ENCODE assay signal across 18 mouse cellular contexts in genomic region chr6:34906661-34907060, GRCm38 (mm10). TPM values are rescaled to one million over a fixed set of nuclear protein-coding genes. Genes with fewer than 3 reads are reported as not detected.
A peak's percentile ranks its signal among the peaks of the same experiment; 100 is the strongest.
DNase-seq lines count a peak whose midpoint lies in the region; ATAC-seq and TF ChIP-seq lines count a peak whose summit lies in the region.
"Had no signal": no experiment of that assay in that cellular context is flagged by ENCODE, and none has a peak within 500 bp of the region (broad histone marks: within the 10 kb centered on the region; RNA-seq: fewer than 3 reads in every experiment).

No protein-coding gene starts in this region.

- no peak overlapping the region for H3K4me3 ChIP-seq in kidney, embryonic 15.5 days (replicated peaks)
- no peak overlapping the region for H3K4me3 ChIP-seq in cortical plate, adult 2 months (ENCODE audit: insufficient read depth, low read length)
- H3K4me3 ChIP-seq in liver, embryonic 13.5 days (replicated peaks), result peak overlapping the region; percentile 45
- H3K4me3 ChIP-seq: hindbrain, embryonic 15.5 days; limb, embryonic 13.5 days had no signal

- H3K27me3 ChIP-seq in kidney, embryonic 15.5 days, result no peaks in the 10 kb centered on the region
- no peaks in the 10 kb centered on the region for H3K27me3 ChIP-seq in liver, embryonic 13.5 days
- H3K27me3 ChIP-seq: hindbrain, embryonic 15.5 days; limb, embryonic 13.5 days had no signal

- 86% methylated on average over 4 of the region's 4 CpGs for WGBS in kidney, embryonic 15.5 days
- 82% methylated on average over 4 of the region's 4 CpGs for WGBS in liver, embryonic 13.5 days (ENCODE audit: insufficient replicate concordance)

- H3K4me1 ChIP-seq in kidney, embryonic 15.5 days, result peaks cover 37% of the 10 kb centered on the region
- H3K4me1 ChIP-seq in cortical plate, adult 2 months (ENCODE audit: control insufficient read depth, insufficient read depth, low read length), result peaks cover 13% of the 10 kb centered on the region; the same call in 1 of the 2 replicates
- peaks cover 88% of the 10 kb centered on the region for H3K4me1 ChIP-seq in liver, embryonic 13.5 days (replicated peaks)

- no peak for ATAC-seq in kidney, embryonic 15.5 days (replicated peaks; ENCODE audit: low FRiP score)
- no peak for ATAC-seq in liver, embryonic 13.5 days (ENCODE audit: low read depth)

- no peak overlapping the region for H3K9ac ChIP-seq in kidney, embryonic 15.5 days
- peak overlapping the region; percentile 60 for H3K9ac ChIP-seq in liver, embryonic 13.5 days
- H3K9ac ChIP-seq: hindbrain, embryonic 15.5 days; limb, embryonic 13.5 days had no signal

- H3K36me3 ChIP-seq in kidney, embryonic 15.5 days, result peaks cover 60% of the 10 kb centered on the region
- peaks cover 72% of the 10 kb centered on the region for H3K36me3 ChIP-seq in liver, embryonic 13.5 days

- no peak overlapping the region for H3K27ac ChIP-seq in kidney, embryonic 15.5 days
- peak overlapping the region; percentile 83 for H3K27ac ChIP-seq in cortical plate, adult 2 months (ENCODE audit: insufficient read depth, low read length)
- peak overlapping the region; percentile 99 for H3K27ac ChIP-seq in liver, embryonic 13.5 days
- H3K27ac ChIP-seq: hindbrain, embryonic 15.5 days; limb, embryonic 13.5 days had no signal

- H3K4me2 ChIP-seq in kidney, embryonic 15.5 days, result no peak overlapping the region
- H3K4me2 ChIP-seq in liver, embryonic 13.5 days, result peak overlapping the region; percentile 83
- H3K4me2 ChIP-seq: hindbrain, embryonic 15.5 days; limb, embryonic 13.5 days had no signal

- TF ChIP-seq CTCF in cortical plate, adult 2 months (IDR thresholded peaks at IDR 0.05; ENCODE audit: extremely low read depth, insufficient read depth, low read length), result no peak

- TF ChIP-seq POLR2A in cortical plate, adult 2 months (IDR thresholded peaks at IDR 0.05; ENCODE audit: extremely low read depth, insufficient read depth, low read length), result no peak

- H3K9me3 ChIP-seq in kidney, embryonic 15.5 days (replicated peaks), result no peaks in the 10 kb centered on the region
- H3K9me3 ChIP-seq in liver, embryonic 13.5 days (replicated peaks), result no peaks in the 10 kb centered on the region
- H3K9me3 ChIP-seq: G1E; hindbrain, embryonic 15.5 days; limb, embryonic 13.5 days had no signal

- DNase-seq in adrenal gland, postnatal 14 days, result peak; percentile 25
- DNase-seq in adrenal gland, postnatal 25 days, result no peak
- peak; percentile 84 to 94 for DNase-seq in kidney, adult 8-10 months
- no peak for DNase-seq in liver, embryonic 13.5 days
- DNase-seq in right cerebral cortex, adult 18-20 months, result no peak
- DNase-seq in natural killer cell, adult 2 months (ENCODE audit: low spot score in 2 of 2), result no peak
- DNase-seq: cerebellum, postnatal 10 days; midbrain, embryonic 14.5 days; spleen, adult 18-20 months had no signal

RNA-seq across cellular contexts. Expression of gene Wdr91, which starts 4.0 kb away (rescaled TPM):
- 25.5 and 29.3 TPM in 2 replicates for total RNA-seq in adrenal gland, postnatal 14 days (2021)
- 12.4 and 16.6 TPM in 2 replicates for total RNA-seq in adrenal gland, postnatal 25 days (2021)
- 9.9 and 11.8 TPM in 2 replicates for polyA plus RNA-seq in kidney, embryonic 15.5 days (2015; fragmentation: Nextera tagmentation; extraction: Ambion mirVana)
- 31.2 and 31.8 TPM in 2 replicates for polyA plus RNA-seq in cortical plate, adult 2 months (2012; rRNA removed)
- 12.3 and 13.8 TPM in 2 replicates for polyA plus RNA-seq in liver, embryonic 13.5 days (2015; fragmentation: Nextera tagmentation; extraction: Ambion mirVana)

RNA-seq across cellular contexts. Expression of gene Stra8, which starts 13.3 kb away (rescaled TPM):
- total RNA-seq in adrenal gland, postnatal 14 days (2021), result not detected in 2 replicates
- not detected in 2 replicates for total RNA-seq in adrenal gland, postnatal 25 days (2021)
- polyA plus RNA-seq in kidney, embryonic 15.5 days (2015; fragmentation: Nextera tagmentation; extraction: Ambion mirVana), result not detected in 2 replicates
- polyA plus RNA-seq in cortical plate, adult 2 months (2012; rRNA removed), result not detected in 2 replicates
- not detected in 2 replicates for polyA plus RNA-seq in liver, embryonic 13.5 days (2015; fragmentation: Nextera tagmentation; extraction: Ambion mirVana)
- total RNA-seq: adrenal gland, adult 18-20 months; gastrocnemius, postnatal 36 days; layer of hippocampus, postnatal 14 days; neutrophil, adult 5-6 weeks had no signal
- polyA plus RNA-seq: G1E; hindbrain, embryonic 15.5 days; limb, embryonic 13.5 days; midbrain, embryonic 14.5 days had no signal

RNA-seq across cellular contexts. Expression of gene Cyren, which starts 28.8 kb away (rescaled TPM):
- 8.1 and 8.5 TPM in 2 replicates for total RNA-seq in adrenal gland, postnatal 14 days (2021)
- 8.5 and 11.4 TPM in 2 replicates for total RNA-seq in adrenal gland, postnatal 25 days (2021)
- polyA plus RNA-seq in kidney, embryonic 15.5 days (2015; fragmentation: Nextera tagmentation; extraction: Ambion mirVana), result 11.9 and 15.6 TPM in 2 replicates
- 6.4 and 6.5 TPM in 2 replicates for polyA plus RNA-seq in cortical plate, adult 2 months (2012; rRNA removed)
- 10.5 and 10.6 TPM in 2 replicates for polyA plus RNA-seq in liver, embryonic 13.5 days (2015; fragmentation: Nextera tagmentation; extraction: Ambion mirVana)

RNA-seq across cellular contexts. Expression of gene Tmem140, which starts 43.7 kb away (rescaled TPM):
- 22.5 and 28.9 TPM in 2 replicates for total RNA-seq in adrenal gland, postnatal 14 days (2021)
- 10.5 and 18.9 TPM in 2 replicates for total RNA-seq in adrenal gland, postnatal 25 days (2021)
- 1.9 and 2.3 TPM in 2 replicates for polyA plus RNA-seq in kidney, embryonic 15.5 days (2015; fragmentation: Nextera tagmentation; extraction: Ambion mirVana)
- polyA plus RNA-seq in cortical plate, adult 2 months (2012; rRNA removed), result 1.8 and 2.7 TPM in 2 replicates
- 2.4 and 2.7 TPM in 2 replicates for polyA plus RNA-seq in liver, embryonic 13.5 days (2015; fragmentation: Nextera tagmentation; extraction: Ambion mirVana)

Comparison
In these comparisons a context has a peak if more than half of its experiments do, and no peak if none do; other contexts are left out.
1. DNase-seq: peak in adrenal gland, postnatal 14 days (single experiment) and kidney, adult 8-10 months (2 of 2); none in adrenal gland, postnatal 25 days (single experiment), liver, embryonic 13.5 days (single experiment), right cerebral cortex, adult 18-20 months (single experiment) and natural killer cell, adult 2 months (0 of 2).